Mouse (Mus musculus): ENCODE data around the gene Naif1.

DNA sequence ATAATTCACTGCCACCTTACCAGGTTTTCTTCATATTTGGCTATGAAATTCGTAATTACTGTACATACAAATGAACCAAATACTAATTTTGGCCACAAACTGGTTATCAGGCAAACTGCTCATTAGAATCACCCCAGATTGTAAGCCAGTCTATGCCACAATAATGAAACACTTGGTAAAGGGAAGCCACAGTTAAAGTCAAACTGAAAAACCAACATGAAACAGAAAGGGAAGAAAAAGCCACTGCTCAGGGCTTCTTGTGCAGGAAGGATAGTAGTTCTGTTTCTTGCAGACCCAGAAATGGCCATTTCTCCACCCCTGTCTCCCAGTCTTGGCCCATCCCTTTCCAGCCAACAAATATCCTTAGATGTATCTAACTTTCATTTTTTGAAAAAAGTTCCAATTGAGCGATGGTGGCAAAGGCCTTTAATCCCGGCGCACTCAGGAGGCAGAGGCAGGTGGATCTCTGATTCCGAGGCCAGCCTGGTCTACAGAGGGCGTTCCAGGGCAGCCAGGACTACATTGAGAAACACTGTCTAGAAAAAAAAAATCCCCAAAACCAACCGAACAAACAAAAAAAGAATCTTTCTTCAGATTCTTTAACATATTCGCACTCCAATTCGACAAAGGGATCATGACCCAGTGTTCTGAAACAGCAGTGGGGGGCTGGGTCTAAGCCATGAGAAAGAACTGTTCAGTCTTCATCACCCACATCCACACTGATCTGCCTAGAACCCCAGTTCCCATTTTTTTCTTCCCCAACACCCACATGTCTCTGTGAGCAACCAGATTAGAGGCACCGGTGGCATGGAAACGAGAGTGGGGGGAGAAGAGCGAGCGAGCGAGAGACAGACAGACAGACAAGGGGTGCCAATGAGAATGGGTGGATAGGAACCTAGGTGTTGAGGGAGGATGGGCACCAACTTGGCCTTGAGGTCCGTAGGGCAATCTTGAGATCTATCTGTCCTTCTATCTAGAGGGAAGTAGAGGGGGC, at the start of gene Naif1:
- TF ChIP-seq CTCF (IDR thresholded peaks at IDR 0.05) (no peak), EP300 (IDR thresholded peaks at IDR 0.05) (no peak)
